Mouse (Mus musculus) testis, adult 2 months (tissue): ENCODE measurements at regions not wholly inside any gene's neighbourhood (a gene's known extent, or its start where the extent isn't known, plus 50 kb on each side); places are given as distances from the start of the nearest gene placed in this dataset.

ENCODE experiments used
- CTCF ChIP-seq: fragments of 200-500 bp; IDR thresholded peaks from 2 replicates; pipeline ENCODE4 v1.5.1; 2012; ENCODE audit warnings: low read depth, mild to moderate bottlenecking, inconsistent platforms, low read length, moderate library complexity; ENCODE audit not compliant: control insufficient read depth, insufficient read depth, insufficient replicate concordance
- POLR2A ChIP-seq: fragments of 200-500 bp; IDR thresholded peaks from 2 replicates; pipeline ENCODE4 v1.6.1; 2012; ENCODE audit warnings: low read depth, mild to moderate bottlenecking, inconsistent platforms, low read length, moderate library complexity; ENCODE audit not compliant: control insufficient read depth

- no peak for TF ChIP-seq POLR2A
- TF ChIP-seq CTCF: no peak
Measured at GRCm38 (mm10) chr10:21469961-21470360, 92.9 kb downstream of the Aldh8a1 start.
